Mouse (Mus musculus) spleen, postnatal 4 days (tissue): ENCODE data around the gene Stat5a.

Source experiments
- DNase-seq, 2 experiments: peaks; one replicate each; pipeline ENCODE4 v3.0.0; 2022; ENCODE audit warnings: low spot score in 2 of 2

Stat5a gene

GRCm38 (mm10) chr11:100836923-100837702 is 22.0 kb upstream of the Stat5a start:
- no peak for DNase-seq

- no peak for DNase-seq
These were observed 20.3 kb upstream of the Stat5a start for GRCm38 (mm10) chr11:100838894-100839293.

- DNase-seq, result no peak
These were observed 19.6 kb upstream of the Stat5a start for GRCm38 (mm10) chr11:100839523-100839922.

GRCm38 (mm10) chr11:100840866-100841265 is 18.3 kb upstream of the Stat5a start:
- no peak for DNase-seq

- DNase-seq, result no peak
These were observed 17.1 kb upstream of the Stat5a start for GRCm38 (mm10) chr11:100842025-100842424.

- no peak for DNase-seq
These were observed 16.0 kb upstream of the Stat5a start for GRCm38 (mm10) chr11:100843070-100843669.

DNA sequence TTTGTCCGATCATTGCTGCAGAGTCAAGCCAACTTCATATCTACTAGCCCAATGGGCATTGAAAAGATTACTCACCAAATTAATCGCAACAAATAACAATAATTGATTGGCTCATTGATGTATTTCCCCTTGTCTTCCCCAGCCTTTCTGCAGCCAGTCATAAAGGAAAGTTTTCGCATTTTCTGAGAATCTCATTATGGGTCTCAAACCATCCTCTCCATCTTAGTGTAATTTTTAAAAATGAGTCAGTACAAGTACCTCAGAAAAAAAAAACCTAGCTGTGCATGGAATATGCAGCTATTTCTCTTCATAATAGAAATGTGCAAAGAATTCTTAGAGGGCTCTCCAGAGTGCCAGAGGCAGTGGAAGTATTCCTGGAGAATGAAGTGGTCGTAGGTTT is 15.0 kb upstream of the Stat5a start:
- no peak for DNase-seq

GRCm38 (mm10) chr11:100845793-100846192 is 13.4 kb upstream of the Stat5a start:
- no peak for DNase-seq

DNA sequence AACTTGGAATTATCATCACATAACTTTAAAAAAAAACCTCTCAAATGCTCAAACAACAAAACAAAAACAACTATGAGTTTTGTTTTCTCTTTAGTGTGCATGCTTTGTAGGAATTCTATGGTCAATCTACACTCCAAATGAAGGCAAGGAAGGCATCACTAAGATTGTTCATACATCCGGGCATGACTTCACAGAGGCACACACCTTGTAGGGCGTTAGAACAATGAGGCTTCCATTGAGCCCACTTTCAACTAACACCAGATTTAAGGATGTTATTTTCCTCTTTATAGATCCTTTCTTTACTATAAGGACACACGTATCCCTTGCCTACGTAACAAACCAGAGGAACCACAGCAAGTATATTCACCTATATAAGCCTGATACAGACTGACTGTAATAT is 11.6 kb upstream of the Stat5a start:
- no peak for DNase-seq

DNA sequence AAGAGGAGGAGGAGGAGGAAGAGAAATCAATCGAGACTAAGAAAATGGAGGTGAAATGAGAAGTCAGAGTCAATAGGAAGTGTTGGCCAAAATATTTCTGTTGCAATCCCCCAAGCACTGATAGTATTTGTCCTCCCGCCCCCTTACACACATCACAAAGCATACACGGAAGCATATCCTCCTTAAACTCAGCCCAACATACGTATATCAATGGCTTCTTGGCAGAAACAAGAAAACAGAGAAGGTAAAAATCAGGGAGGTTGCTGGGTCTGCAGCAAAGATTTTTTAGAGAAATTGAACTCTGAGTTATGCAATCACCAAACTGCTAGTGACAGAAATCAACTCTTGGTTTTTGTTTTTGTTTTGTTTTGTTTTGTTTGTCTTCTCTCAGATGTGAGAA is 11.1 kb upstream of the Stat5a start:
- no peak for DNase-seq

DNA sequence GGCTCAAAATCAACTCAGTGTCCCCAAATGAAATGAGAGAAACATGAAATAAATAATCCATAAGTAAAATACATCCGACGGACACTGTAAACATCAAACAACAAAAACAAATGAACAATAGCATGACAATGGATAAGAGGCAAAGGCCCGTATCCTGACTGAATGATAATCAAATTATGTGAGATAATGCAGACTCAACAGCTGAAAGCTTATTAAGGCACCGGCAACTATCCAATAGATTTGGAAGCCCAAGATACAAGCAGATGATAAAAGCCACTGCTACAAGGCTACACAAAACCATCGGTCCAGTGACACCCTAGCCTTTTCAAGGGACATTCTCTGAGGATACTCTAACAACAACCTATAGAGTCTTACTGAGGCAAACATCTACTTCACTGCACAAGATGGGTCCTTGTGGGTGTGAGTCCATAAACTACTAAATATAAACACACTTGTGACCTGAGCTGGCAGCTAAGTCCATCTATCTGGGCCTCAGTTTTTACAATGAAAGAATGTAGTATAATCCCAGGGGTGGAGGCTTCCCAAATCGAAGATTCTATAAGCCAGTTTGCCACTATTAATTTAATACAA is 10.3 kb upstream of the Stat5a start:
- DNase-seq, result no peak

GRCm38 (mm10) chr11:100849456-100850037 is 9.6 kb upstream of the Stat5a start:
- DNase-seq, result no peak

- DNase-seq, result peak; percentile 79 to 90
These were observed 8.9 kb upstream of the Stat5a start, which contains the start of gene Stat5b for GRCm38 (mm10) chr11:100850038-100850777. TSS of gene Stat5b (minus strand) at chr11:100850724.

- DNase-seq, result peak; percentile 42 to 78
These were observed 8.2 kb upstream of the Stat5a start for GRCm38 (mm10) chr11:100850778-100851528.

DNA sequence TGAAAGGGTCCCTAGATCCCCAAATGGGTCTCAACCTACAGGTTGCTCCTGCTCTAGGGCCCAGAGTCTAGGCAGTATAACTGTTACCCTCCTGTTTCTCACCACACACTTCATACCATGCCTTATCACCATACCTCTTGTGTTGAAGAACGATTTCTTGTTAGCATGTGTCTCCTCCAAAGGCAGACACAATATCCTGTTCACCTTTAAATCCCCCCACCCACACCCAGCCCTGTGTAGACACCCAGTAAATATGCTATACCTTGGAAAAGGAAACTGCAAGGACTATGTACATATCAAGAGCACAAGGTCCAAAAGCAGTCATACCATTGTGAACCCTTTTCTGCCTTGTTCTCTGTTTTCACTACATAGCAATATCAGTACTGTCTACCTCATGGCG is 7.1 kb upstream of the Stat5a start:
- no peak for DNase-seq

DNA sequence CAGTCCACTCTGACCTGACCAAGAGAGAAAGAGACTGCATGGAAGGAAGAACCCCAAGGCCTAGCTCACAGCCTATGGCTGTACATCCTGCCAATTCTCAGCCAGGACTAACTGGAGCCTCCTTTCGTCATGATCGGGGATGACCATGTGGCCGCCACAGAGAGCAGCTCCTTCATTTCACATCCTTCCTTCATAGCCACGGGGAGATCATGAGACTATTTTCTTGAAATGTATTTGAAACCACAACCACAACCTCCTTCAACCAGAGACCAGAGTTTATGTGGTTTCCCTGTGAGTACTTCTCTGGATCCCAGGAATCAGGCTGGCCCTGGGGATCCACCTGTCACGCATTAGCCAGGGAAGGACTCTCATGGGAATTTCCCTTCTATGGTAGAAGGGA is 6.1 kb upstream of the Stat5a start:
- DNase-seq, result no peak

DNA sequence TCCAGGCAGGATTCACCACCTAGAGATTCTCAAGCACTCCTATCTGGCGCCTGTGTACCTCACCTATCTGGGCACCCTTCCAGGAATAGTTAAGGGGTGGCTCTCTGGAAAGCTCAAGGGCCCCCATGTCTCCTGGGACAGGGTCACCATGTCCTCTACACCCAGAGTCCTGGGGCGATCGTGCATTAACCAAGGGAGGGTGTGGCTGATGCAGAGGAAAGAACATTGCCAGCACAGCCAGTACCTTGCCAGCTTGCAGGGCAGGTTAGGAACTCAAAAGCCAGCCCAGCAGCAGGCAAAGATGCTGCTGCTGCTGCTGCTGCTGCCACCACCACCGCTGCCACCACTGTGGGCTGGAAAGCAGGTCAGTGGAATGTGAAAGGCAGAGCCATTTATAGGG is 4.9 kb upstream of the Stat5a start:
- no peak for DNase-seq

- no peak for DNase-seq
These were observed 4.0 kb upstream of the Stat5a start for GRCm38 (mm10) chr11:100855178-100855577.

DNA sequence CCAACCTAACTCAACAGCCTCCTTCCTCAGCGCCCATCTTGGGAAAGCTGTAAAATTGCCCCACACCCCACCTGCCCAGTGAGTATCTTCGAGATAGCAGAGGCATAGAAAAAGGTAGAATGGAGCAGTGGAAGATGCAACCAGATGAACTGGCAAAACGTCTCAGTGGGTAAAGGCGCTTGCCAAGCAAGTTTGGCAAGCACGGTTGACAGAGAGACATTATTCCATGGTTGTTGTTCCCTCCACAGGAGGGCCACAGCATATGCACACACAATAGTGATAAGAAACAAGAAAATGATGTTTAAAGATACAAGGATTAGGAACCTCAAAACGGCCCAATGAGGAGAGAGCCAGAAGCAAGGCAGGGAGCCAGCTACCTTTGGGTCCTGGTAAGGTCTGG is 1.2 kb upstream of the Stat5a start:
- no peak for DNase-seq

- no peak for DNase-seq
These were observed 476 bp downstream of the Stat5a start for GRCm38 (mm10) chr11:100859579-100860075.
